Mouse (Mus musculus): Measurements from ENCODE around the gene Psme1. TPM values are rescaled to one million over a fixed set of nuclear protein-coding genes. Genes with fewer than 3 reads are reported as not detected.

Psme1 gene
- total and polyA plus RNA-seq, 2 experiments from 2014 or later = 145 to 250 TPM

GRCm38 (mm10) chr14:55557003-55557402 is 20.9 kb upstream of the Psme1 start:
- peaks cover 6% of the 10 kb centered on the region for H3K4me1 ChIP-seq (ENCODE audit: control insufficient read depth, insufficient read depth)
- H3K4me2 ChIP-seq (ENCODE audit: low read depth, low read length) = no peak overlapping the region
- TF ChIP-seq CTCF (IDR thresholded peaks at IDR 0.05; ENCODE audit: low read depth) = peak; percentile 90
- peak; percentile 33; the same call in 1 of the 2 replicates for TF ChIP-seq EP300 (IDR thresholded peaks at IDR 0.05; ENCODE audit: low read depth)
- H3K9me3 ChIP-seq (replicated peaks; ENCODE audit: control insufficient read depth, low read length) = no peaks in the 10 kb centered on the region
- H3K36me3 ChIP-seq (replicated peaks; ENCODE audit: control insufficient read depth, insufficient read depth, low read length) = no peaks in the 10 kb centered on the region
- H3K27me3 ChIP-seq (ENCODE audit: control insufficient read depth, insufficient read depth, low read length) = no peaks in the 10 kb centered on the region
- H3K27ac ChIP-seq (ENCODE audit: low read depth) = 0 out of 2 replicates have a peak overlapping the region, but pooled peaks have one; percentile 17
- no peak overlapping the region for H3K4me3 ChIP-seq (ENCODE audit: low read depth, low read length)
- WGBS = 22% methylated on average over 5 of the region's 5 CpGs
- no peak for ATAC-seq (ENCODE audit: insufficient read depth, low read depth)
- no peak overlapping the region for H3K9ac ChIP-seq (replicated peaks; ENCODE audit: low read depth, low read length)
- DNase-seq (ENCODE audit: low spot score) = peak; percentile 80

- H3K4me2 ChIP-seq (ENCODE audit: low read depth, low read length) = no peak overlapping the region
- H3K4me1 ChIP-seq (ENCODE audit: control insufficient read depth, insufficient read depth) = peaks cover 6% of the 10 kb centered on the region
- H3K9me3 ChIP-seq (replicated peaks; ENCODE audit: control insufficient read depth, low read length) = no peaks in the 10 kb centered on the region
- peaks cover 4% of the 10 kb centered on the region; the same call in 1 of the 2 replicates for H3K36me3 ChIP-seq (replicated peaks; ENCODE audit: control insufficient read depth, insufficient read depth, low read length)
- no peaks in the 10 kb centered on the region for H3K27me3 ChIP-seq (ENCODE audit: control insufficient read depth, insufficient read depth, low read length)
- H3K9ac ChIP-seq (replicated peaks; ENCODE audit: low read depth, low read length) = no peak overlapping the region
- DNase-seq (ENCODE audit: low spot score) (no peak), ATAC-seq (ENCODE audit: insufficient read depth, low read depth) (no peak)
- TF ChIP-seq CTCF (IDR thresholded peaks at IDR 0.05; ENCODE audit: low read depth) (no peak), EP300 (IDR thresholded peaks at IDR 0.05; ENCODE audit: low read depth) (no peak)
- H3K4me3 ChIP-seq (ENCODE audit: low read depth, low read length) = no peak overlapping the region
- WGBS = 83% methylated on average over 3 of the region's 3 CpGs
- H3K27ac ChIP-seq (ENCODE audit: low read depth) = 0 out of 2 replicates have a peak overlapping the region, but pooled peaks have one; percentile 17
Measured at GRCm38 (mm10) chr14:55557587-55557986, 20.3 kb upstream of the Psme1 start.

GRCm38 (mm10) chr14:55558740-55559448 is 19.0 kb upstream of the Psme1 start:
- TF ChIP-seq EP300 (IDR thresholded peaks at IDR 0.05; ENCODE audit: low read depth) (no peak), CTCF (IDR thresholded peaks at IDR 0.05; ENCODE audit: low read depth) (no peak)
- WGBS = 54% methylated on average over 6 of the region's 6 CpGs
- H3K27ac ChIP-seq (ENCODE audit: low read depth) = peak overlapping the region; percentile 99
- peaks cover 6% of the 10 kb centered on the region for H3K4me1 ChIP-seq (ENCODE audit: control insufficient read depth, insufficient read depth)
- no peaks in the 10 kb centered on the region for H3K27me3 ChIP-seq (ENCODE audit: control insufficient read depth, insufficient read depth, low read length)
- no peaks in the 10 kb centered on the region for H3K9me3 ChIP-seq (replicated peaks; ENCODE audit: control insufficient read depth, low read length)
- no peak overlapping the region for H3K9ac ChIP-seq (replicated peaks; ENCODE audit: low read depth, low read length)
- DNase-seq (ENCODE audit: low spot score) (no peak), ATAC-seq (ENCODE audit: insufficient read depth, low read depth) (no peak)
- H3K36me3 ChIP-seq (replicated peaks; ENCODE audit: control insufficient read depth, insufficient read depth, low read length) = peaks cover 17% of the 10 kb centered on the region
- H3K4me2 ChIP-seq (ENCODE audit: low read depth, low read length) = peak overlapping the region; percentile 77; the same call in 1 of the 2 replicates
- peak overlapping the region; percentile 77 for H3K4me3 ChIP-seq (ENCODE audit: low read depth, low read length)

GRCm38 (mm10) chr14:55559799-55560201 is 18.1 kb upstream of the Psme1 start, which contains the start of gene Dcaf11:
TSS of gene Dcaf11 (plus strand) at chr14:55560006.
- 0% methylated on average over 27 of the region's 27 CpGs for whole genome bisulfite sequencing
- ATAC-seq (ENCODE audit: insufficient read depth, low read depth) (peak; percentile 84), DNase-seq (ENCODE audit: low spot score) (peak; percentile 96)
- Histone ChIP-seq H3K27me3 (ENCODE audit: control insufficient read depth, insufficient read depth, low read length) (no peaks in the 10 kb centered on the region), H3K27ac (ENCODE audit: low read depth) (peak within 1 kb of the TSS; percentile 99), H3K4me1 (ENCODE audit: control insufficient read depth, insufficient read depth) (peaks cover 6% of the 10 kb centered on the region), H3K4me3 (ENCODE audit: low read depth, low read length) (peak within 1 kb of the TSS; percentile 77), H3K9ac (replicated peaks; ENCODE audit: low read depth, low read length) (peak within 1 kb of the TSS; percentile 82), H3K36me3 (replicated peaks; ENCODE audit: control insufficient read depth, insufficient read depth, low read length) (peaks cover 25% of the 10 kb centered on the region), H3K4me2 (ENCODE audit: low read depth, low read length) (peak within 1 kb of the TSS; percentile 77), H3K9me3 (replicated peaks; ENCODE audit: control insufficient read depth, low read length) (no peaks in the 10 kb centered on the region)
- TF ChIP-seq EP300 (IDR thresholded peaks at IDR 0.05; ENCODE audit: low read depth) = peak; percentile 57
- peak; percentile 38 for TF ChIP-seq CTCF (IDR thresholded peaks at IDR 0.05; ENCODE audit: low read depth)

- TF ChIP-seq EP300 (IDR thresholded peaks at IDR 0.05; ENCODE audit: low read depth) (peak; percentile 92), CTCF (IDR thresholded peaks at IDR 0.05; ENCODE audit: low read depth) (no peak)
- Histone ChIP-seq H3K36me3 (replicated peaks; ENCODE audit: control insufficient read depth, insufficient read depth, low read length) (peaks cover 31% of the 10 kb centered on the region), H3K4me3 (ENCODE audit: low read depth, low read length) (peak within 1 kb of the TSS; percentile 77), H3K9ac (replicated peaks; ENCODE audit: low read depth, low read length) (peak within 1 kb of the TSS; percentile 82), H3K9me3 (replicated peaks; ENCODE audit: control insufficient read depth, low read length) (no peaks in the 10 kb centered on the region), H3K27ac (ENCODE audit: low read depth) (peak within 1 kb of the TSS; percentile 99), H3K4me2 (ENCODE audit: low read depth, low read length) (peak within 1 kb of the TSS; percentile 77), H3K27me3 (ENCODE audit: control insufficient read depth, insufficient read depth, low read length) (no peaks in the 10 kb centered on the region), H3K4me1 (ENCODE audit: control insufficient read depth, insufficient read depth) (peaks cover 6% of the 10 kb centered on the region)
- ATAC-seq (ENCODE audit: insufficient read depth, low read depth) (peak; percentile 92), DNase-seq (ENCODE audit: low spot score) (peak; percentile 99)
- WGBS = under 1% methylated on average over 51 of the region's 51 CpGs
Measured at GRCm38 (mm10) chr14:55560202-55561073, 17.5 kb upstream of the Psme1 start, which contains the start of gene A730061H03Rik. TSS of gene A730061H03Rik (minus strand) at chr14:55560406.
